Mouse (Mus musculus): Measurements from ENCODE around the gene Gna12. TPM values are rescaled to one million over a fixed set of nuclear protein-coding genes. Genes with fewer than 3 reads are reported as not detected.

The Gna12 gene
- polyA plus RNA-seq, 1 experiment from 2014 or later: 7.1 TPM

- ATAC-seq (replicated peaks; ENCODE audit: extremely low read depth, insufficient read depth, low FRiP score): no peak
- Histone ChIP-seq H3K27me3 (ENCODE audit: control insufficient read depth, insufficient read depth, low read length) (no peaks in the 10 kb centered on the region), H3K9me3 (replicated peaks; ENCODE audit: control insufficient read depth, low read length) (peaks cover 3% of the 10 kb centered on the region; the same call in 1 of the 2 replicates), H3K36me3 (ENCODE audit: control insufficient read depth, insufficient read depth) (no peaks in the 10 kb centered on the region), H3K4me1 (ENCODE audit: control insufficient read depth, insufficient read depth, low read length) (0 out of 2 replicates have a peak, but pooled peaks cover 5% of the 10 kb centered on the region), H3K4me3 (ENCODE audit: low read length) (no peak overlapping the region), H3K27ac (ENCODE audit: low read length) (no peak overlapping the region), H3K4me2 (ENCODE audit: low read depth, low read length) (no peak overlapping the region), H3K9ac (ENCODE audit: low read length) (no peak overlapping the region)
- 84% methylated on average over 10 of the region's 10 CpGs for WGBS
These were observed 81.8 kb downstream of the Gna12 start for GRCm38 (mm10) chr5:140748425-140748824.

DNA sequence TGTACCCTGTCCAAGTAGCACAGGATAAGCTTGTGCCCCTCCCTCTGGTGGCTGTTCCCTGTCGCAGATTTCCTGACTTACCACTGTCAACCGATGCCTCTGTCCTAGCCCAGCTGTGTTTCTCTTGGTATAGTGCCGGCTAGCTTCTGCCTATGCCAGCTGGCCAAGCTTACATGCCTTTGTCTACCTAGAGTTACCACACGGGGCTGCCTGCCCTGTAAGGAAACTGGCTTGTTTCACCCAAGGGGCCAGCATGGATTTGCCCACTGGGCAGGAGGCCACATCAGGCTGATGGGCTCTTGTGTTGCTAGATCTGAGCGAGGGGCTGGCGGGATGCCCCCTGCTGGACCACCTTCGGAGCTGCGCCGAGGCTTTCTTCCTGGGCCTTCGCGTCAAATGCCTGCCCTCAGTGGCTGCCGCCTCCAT is 86.5 kb downstream of the Gna12 start:
- H3K4me2 ChIP-seq (ENCODE audit: low read depth, low read length): no peak overlapping the region
- H3K9ac ChIP-seq (ENCODE audit: low read length): no peak overlapping the region
- no peaks in the 10 kb centered on the region for H3K36me3 ChIP-seq (ENCODE audit: control insufficient read depth, insufficient read depth)
- WGBS: 23% methylated on average over 12 of the region's 12 CpGs
- H3K4me3 ChIP-seq (ENCODE audit: low read length): no peak overlapping the region
- H3K9me3 ChIP-seq (replicated peaks; ENCODE audit: control insufficient read depth, low read length): no peaks in the 10 kb centered on the region
- no peaks in the 10 kb centered on the region for H3K4me1 ChIP-seq (ENCODE audit: control insufficient read depth, insufficient read depth, low read length)
- no peaks in the 10 kb centered on the region for H3K27me3 ChIP-seq (ENCODE audit: control insufficient read depth, insufficient read depth, low read length)
- no peak overlapping the region for H3K27ac ChIP-seq (ENCODE audit: low read length)
- no peak for ATAC-seq (replicated peaks; ENCODE audit: extremely low read depth, insufficient read depth, low FRiP score)

- H3K4me1 ChIP-seq (ENCODE audit: control insufficient read depth, insufficient read depth, low read length): no peaks in the 10 kb centered on the region
- no peaks in the 10 kb centered on the region for H3K9me3 ChIP-seq (replicated peaks; ENCODE audit: control insufficient read depth, low read length)
- no peak overlapping the region for H3K27ac ChIP-seq (ENCODE audit: low read length)
- no peak for ATAC-seq (replicated peaks; ENCODE audit: extremely low read depth, insufficient read depth, low FRiP score)
- no peak overlapping the region for H3K9ac ChIP-seq (ENCODE audit: low read length)
- H3K27me3 ChIP-seq (ENCODE audit: control insufficient read depth, insufficient read depth, low read length): peaks cover 2% of the 10 kb centered on the region; the same call in 1 of the 2 replicates
- no peak overlapping the region for H3K4me3 ChIP-seq (ENCODE audit: low read length)
- no peak overlapping the region for H3K4me2 ChIP-seq (ENCODE audit: low read depth, low read length)
- no peaks in the 10 kb centered on the region for H3K36me3 ChIP-seq (ENCODE audit: control insufficient read depth, insufficient read depth)
These were observed 88.4 kb downstream of the Gna12 start for GRCm38 (mm10) chr5:140741877-140742276.

DNA sequence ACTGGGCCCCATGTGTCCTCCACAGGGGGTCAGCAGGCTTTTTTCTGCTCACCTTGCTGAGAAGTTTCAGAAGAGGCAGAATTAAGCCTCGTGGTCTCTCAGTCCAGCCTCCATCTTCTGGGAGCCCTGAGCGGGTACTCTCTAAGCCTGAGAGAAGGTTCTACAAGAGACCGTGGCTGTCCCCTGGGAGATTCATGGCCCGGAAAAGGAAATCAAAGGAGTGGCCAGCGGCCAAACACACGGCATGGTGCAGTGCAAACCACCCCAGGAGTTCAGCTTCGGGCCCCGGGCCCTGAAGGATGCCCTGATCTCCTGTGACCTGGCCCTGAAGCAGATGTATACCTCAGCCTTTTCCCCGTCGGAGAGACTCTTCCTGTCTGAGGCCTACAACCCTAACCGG is 89.2 kb downstream of the Gna12 start:
- no peaks in the 10 kb centered on the region; the same call in 1 of the 2 replicates for H3K4me1 ChIP-seq (ENCODE audit: control insufficient read depth, insufficient read depth, low read length)
- no peaks in the 10 kb centered on the region for H3K36me3 ChIP-seq (ENCODE audit: control insufficient read depth, insufficient read depth)
- no peak overlapping the region for H3K9ac ChIP-seq (ENCODE audit: low read length)
- no peak overlapping the region for H3K27ac ChIP-seq (ENCODE audit: low read length)
- ATAC-seq (replicated peaks; ENCODE audit: extremely low read depth, insufficient read depth, low FRiP score): no peak
- no peak overlapping the region for H3K4me3 ChIP-seq (ENCODE audit: low read length)
- H3K4me2 ChIP-seq (ENCODE audit: low read depth, low read length): no peak overlapping the region; the same call in 1 of the 2 replicates
- no peaks in the 10 kb centered on the region for H3K9me3 ChIP-seq (replicated peaks; ENCODE audit: control insufficient read depth, low read length)
- WGBS: 60% methylated on average over 11 of the region's 11 CpGs
- H3K27me3 ChIP-seq (ENCODE audit: control insufficient read depth, insufficient read depth, low read length): peaks cover 11% of the 10 kb centered on the region

- peaks cover 8% of the 10 kb centered on the region for H3K4me1 ChIP-seq (ENCODE audit: control insufficient read depth, insufficient read depth, low read length)
- 73% methylated on average over 12 of the region's 12 CpGs for WGBS
- no peaks in the 10 kb centered on the region for H3K9me3 ChIP-seq (replicated peaks; ENCODE audit: control insufficient read depth, low read length)
- no peak overlapping the region for H3K27ac ChIP-seq (ENCODE audit: low read length)
- H3K27me3 ChIP-seq (ENCODE audit: control insufficient read depth, insufficient read depth, low read length): peaks cover 17% of the 10 kb centered on the region
- H3K9ac ChIP-seq (ENCODE audit: low read length): no peak overlapping the region
- H3K4me2 ChIP-seq (ENCODE audit: low read depth, low read length): no peak overlapping the region
- H3K4me3 ChIP-seq (ENCODE audit: low read length): no peak overlapping the region
- no peaks in the 10 kb centered on the region for H3K36me3 ChIP-seq (ENCODE audit: control insufficient read depth, insufficient read depth)
- ATAC-seq (replicated peaks; ENCODE audit: extremely low read depth, insufficient read depth, low FRiP score): no peak
These were observed 90.4 kb downstream of the Gna12 start for GRCm38 (mm10) chr5:140739813-140740212.

GRCm38 (mm10) chr5:140736166-140736565 is 94.1 kb downstream of the Gna12 start:
- 20% methylated on average over 11 of the region's 13 CpGs for WGBS
- Histone ChIP-seq H3K9ac (ENCODE audit: low read length) (no peak overlapping the region), H3K4me3 (ENCODE audit: low read length) (peak overlapping the region; percentile 45), H3K9me3 (replicated peaks; ENCODE audit: control insufficient read depth, low read length) (no peaks in the 10 kb centered on the region), H3K4me1 (ENCODE audit: control insufficient read depth, insufficient read depth, low read length) (peaks cover 8% of the 10 kb centered on the region), H3K27ac (ENCODE audit: low read length) (no peak overlapping the region), H3K4me2 (ENCODE audit: low read depth, low read length) (peak overlapping the region; percentile 64), H3K27me3 (ENCODE audit: control insufficient read depth, insufficient read depth, low read length) (peaks cover 17% of the 10 kb centered on the region), H3K36me3 (ENCODE audit: control insufficient read depth, insufficient read depth) (no peaks in the 10 kb centered on the region)
- ATAC-seq (replicated peaks; ENCODE audit: extremely low read depth, insufficient read depth, low FRiP score): no peak

GRCm38 (mm10) chr5:140735297-140735696 is 94.9 kb downstream of the Gna12 start:
- WGBS: under 1% methylated on average over 22 of the region's 22 CpGs
- no peaks in the 10 kb centered on the region for H3K36me3 ChIP-seq (ENCODE audit: control insufficient read depth, insufficient read depth)
- H3K9ac ChIP-seq (ENCODE audit: low read length): peak overlapping the region; percentile 30
- H3K27ac ChIP-seq (ENCODE audit: low read length): no peak overlapping the region
- H3K4me2 ChIP-seq (ENCODE audit: low read depth, low read length): peak overlapping the region; percentile 64
- H3K9me3 ChIP-seq (replicated peaks; ENCODE audit: control insufficient read depth, low read length): no peaks in the 10 kb centered on the region
- peak overlapping the region; percentile 45 for H3K4me3 ChIP-seq (ENCODE audit: low read length)
- peak; percentile 33; the same call in 1 of the 2 replicates for ATAC-seq (replicated peaks; ENCODE audit: extremely low read depth, insufficient read depth, low FRiP score)
- peaks cover 8% of the 10 kb centered on the region for H3K4me1 ChIP-seq (ENCODE audit: control insufficient read depth, insufficient read depth, low read length)
- H3K27me3 ChIP-seq (ENCODE audit: control insufficient read depth, insufficient read depth, low read length): peaks cover 17% of the 10 kb centered on the region

- peaks cover 8% of the 10 kb centered on the region for H3K4me1 ChIP-seq (ENCODE audit: control insufficient read depth, insufficient read depth, low read length)
- H3K4me3 ChIP-seq (ENCODE audit: low read length): no peak overlapping the region
- H3K4me2 ChIP-seq (ENCODE audit: low read depth, low read length): no peak overlapping the region
- H3K36me3 ChIP-seq (ENCODE audit: control insufficient read depth, insufficient read depth): no peaks in the 10 kb centered on the region
- no peaks in the 10 kb centered on the region for H3K9me3 ChIP-seq (replicated peaks; ENCODE audit: control insufficient read depth, low read length)
- ATAC-seq (replicated peaks; ENCODE audit: extremely low read depth, insufficient read depth, low FRiP score): no peak
- no peak overlapping the region for H3K9ac ChIP-seq (ENCODE audit: low read length)
- WGBS: 59% methylated on average over 3 of the region's 3 CpGs
- no peak overlapping the region for H3K27ac ChIP-seq (ENCODE audit: low read length)
- H3K27me3 ChIP-seq (ENCODE audit: control insufficient read depth, insufficient read depth, low read length): peaks cover 17% of the 10 kb centered on the region
These were observed 96.9 kb downstream of the Gna12 start for GRCm38 (mm10) chr5:140733336-140733735.

- Histone ChIP-seq H3K9me3 (replicated peaks; ENCODE audit: control insufficient read depth, low read length) (no peaks in the 10 kb centered on the region), H3K9ac (ENCODE audit: low read length) (no peak overlapping the region), H3K27me3 (ENCODE audit: control insufficient read depth, insufficient read depth, low read length) (peaks cover 17% of the 10 kb centered on the region), H3K4me3 (ENCODE audit: low read length) (no peak overlapping the region), H3K4me2 (ENCODE audit: low read depth, low read length) (no peak overlapping the region), H3K27ac (ENCODE audit: low read length) (no peak overlapping the region), H3K36me3 (ENCODE audit: control insufficient read depth, insufficient read depth) (no peaks in the 10 kb centered on the region), H3K4me1 (ENCODE audit: control insufficient read depth, insufficient read depth, low read length) (peaks cover 8% of the 10 kb centered on the region)
- WGBS: 61% methylated on average over 4 of the region's 4 CpGs
- ATAC-seq (replicated peaks; ENCODE audit: extremely low read depth, insufficient read depth, low FRiP score): no peak
These were observed 98.0 kb downstream of the Gna12 start for GRCm38 (mm10) chr5:140732195-140732594.

Data from heart, embryonic 16.5 days (tissue).